Mouse (Mus musculus) liver, adult (tissue): ENCODE results near the gene Trim13.

Source experiments
- GATA4 ChIP-seq: IDR thresholded peaks from 2 replicates; pipeline ENCODE4 v1.6.1; 2014; ENCODE audit warnings: mild to moderate bottlenecking, low read length; ENCODE audit not compliant: insufficient replicate concordance

The Trim13 gene

DNA sequence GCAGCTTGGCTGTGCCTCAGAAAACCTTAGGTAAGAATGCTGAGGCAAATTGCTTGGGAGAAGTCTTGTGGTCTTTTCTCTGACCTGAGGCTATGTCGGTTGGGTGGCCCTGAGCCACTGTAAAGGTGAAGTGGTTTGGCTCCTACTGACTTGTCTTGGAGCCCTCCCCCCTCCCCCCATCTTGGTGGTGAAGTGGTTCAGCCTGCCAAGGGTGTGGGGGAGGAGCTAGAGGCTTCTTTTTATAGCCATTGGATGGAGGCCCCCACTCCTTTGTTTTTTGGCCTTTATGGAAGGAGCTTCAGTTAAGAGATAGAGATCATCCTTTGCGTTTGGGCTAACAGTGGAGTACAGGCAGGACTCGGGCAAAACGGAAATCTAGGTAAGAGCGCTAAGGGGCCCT, at the start of gene Trim13:
TSS of gene Trim13 (plus strand) at position 280 of the 400 bp plus-strand sequence.
- no peak for TF ChIP-seq GATA4

DNA sequence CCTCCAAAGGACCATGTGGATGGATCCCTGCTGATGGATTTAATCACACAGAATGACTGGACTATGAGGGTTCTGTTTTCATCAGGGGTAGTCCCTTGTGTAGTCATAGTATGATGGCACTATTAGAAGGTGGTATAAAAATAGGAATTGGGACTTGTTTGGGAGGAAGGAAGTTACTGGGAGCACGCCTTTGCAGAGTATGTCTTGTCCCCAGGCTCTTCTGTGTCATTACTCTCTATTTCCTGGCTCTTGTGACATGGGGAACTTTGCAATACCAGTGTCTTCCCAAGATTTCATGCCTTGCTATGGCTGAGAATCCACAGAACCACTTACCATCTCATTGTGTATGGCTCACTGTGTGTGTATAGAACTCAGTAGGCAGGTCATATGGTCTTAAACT, 49.4 kb upstream of the Trim13 start:
- no peak for TF ChIP-seq GATA4

DNA sequence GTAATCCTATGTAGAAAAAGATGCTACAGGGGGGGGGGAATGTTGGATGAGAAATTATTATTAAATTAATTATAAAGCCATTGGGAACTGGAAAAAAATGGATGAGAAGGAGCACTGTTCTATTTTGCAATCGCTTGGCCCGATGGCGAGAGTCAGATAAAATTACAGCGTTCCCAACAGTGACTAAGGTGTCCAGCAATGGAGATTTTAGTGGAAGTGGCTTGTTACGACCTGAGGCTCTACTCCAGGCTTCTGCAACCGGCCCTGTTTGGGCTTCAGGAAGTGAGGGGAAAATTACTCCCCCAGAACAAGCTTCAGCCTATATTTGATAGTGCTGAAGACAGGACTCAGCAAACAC, 42.1 kb upstream of the Trim13 start:
- no peak for TF ChIP-seq GATA4

DNA sequence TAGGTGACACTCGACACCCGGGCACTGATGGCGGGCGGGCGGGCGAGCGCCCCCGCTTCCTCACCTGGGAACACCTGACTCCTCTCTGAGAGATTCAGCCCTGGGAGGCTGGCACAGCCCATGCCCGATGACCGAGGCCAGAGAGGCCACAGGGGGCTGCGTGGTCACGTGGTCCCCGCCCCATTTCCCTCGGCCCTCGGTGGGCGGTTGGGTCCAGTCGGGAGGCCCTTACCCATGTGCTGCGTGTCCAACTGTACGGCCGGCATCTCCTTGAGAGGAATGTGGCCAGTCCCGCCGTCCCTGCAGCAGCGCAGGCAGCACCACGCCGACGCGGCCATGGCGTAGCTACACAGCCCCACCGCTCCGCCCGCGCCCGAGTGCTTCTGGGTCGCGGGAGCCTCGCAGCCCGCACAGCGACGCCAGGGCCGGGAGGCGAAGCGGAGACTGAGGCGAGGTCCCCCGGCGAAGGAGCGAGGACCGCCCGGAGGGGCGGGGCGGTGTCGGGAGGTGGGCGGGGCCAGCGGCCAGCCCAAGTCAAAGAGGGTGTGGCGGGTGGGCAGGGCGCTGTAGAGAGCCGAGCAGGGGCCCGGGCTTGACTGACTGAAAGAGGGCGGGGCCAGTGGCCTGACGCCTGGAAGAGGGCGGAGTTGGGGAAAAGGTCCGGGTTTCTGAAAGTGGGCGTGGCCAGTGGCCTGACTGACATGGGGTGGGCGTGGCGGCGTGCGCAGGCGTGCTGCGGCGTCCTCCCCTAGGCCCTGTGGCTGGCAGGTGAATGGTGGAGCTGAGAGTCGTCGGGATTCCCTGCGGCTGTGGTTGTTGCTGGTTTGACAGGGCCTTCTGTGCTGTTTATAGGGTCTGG, 41.5 kb upstream of the Trim13 start, which contains the start of gene Spryd7:
TSS of gene Spryd7 (minus strand) at position 598 of the 859 bp plus-strand sequence.
- TF ChIP-seq GATA4, result no peak

DNA sequence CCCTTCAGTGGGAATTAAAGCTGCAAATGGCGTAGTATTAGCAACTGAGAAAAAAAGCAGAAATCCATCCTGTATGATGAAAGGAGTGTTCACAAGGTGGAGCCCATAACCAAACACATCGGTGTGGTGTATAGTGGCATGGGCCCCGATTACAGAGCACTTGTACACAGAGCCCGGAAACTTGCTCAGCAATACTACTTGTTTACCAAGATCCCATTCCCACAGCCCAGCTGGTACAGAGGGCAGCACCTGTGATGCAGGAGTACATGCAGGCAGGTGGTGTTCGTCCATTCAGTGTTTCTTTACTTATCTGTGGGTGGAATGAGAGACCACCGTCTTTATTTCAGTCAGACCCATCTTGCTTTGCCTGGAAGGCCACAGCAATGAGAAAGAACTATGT, 39.1 kb upstream of the Trim13 start:
- no peak for TF ChIP-seq GATA4

DNA sequence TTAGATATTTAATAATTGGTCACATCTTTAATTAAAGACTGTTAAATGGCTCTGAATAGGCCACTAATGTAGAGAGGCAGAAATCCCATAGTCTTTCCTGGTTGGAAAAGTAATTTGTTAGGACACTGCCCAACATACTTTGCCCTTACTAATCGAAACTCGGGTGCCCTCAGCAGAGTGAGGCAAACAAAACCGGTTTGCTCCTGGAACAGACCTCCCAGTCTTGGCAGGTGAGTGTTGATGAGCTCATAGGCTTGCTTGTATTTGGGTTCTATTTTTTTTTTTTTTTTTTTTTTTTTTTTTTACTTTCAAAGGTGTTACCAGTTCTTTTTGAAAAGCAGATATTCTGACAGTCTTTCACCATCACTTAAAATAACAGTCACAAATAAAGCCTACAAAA, 38.2 kb upstream of the Trim13 start:
- no peak for TF ChIP-seq GATA4

DNA sequence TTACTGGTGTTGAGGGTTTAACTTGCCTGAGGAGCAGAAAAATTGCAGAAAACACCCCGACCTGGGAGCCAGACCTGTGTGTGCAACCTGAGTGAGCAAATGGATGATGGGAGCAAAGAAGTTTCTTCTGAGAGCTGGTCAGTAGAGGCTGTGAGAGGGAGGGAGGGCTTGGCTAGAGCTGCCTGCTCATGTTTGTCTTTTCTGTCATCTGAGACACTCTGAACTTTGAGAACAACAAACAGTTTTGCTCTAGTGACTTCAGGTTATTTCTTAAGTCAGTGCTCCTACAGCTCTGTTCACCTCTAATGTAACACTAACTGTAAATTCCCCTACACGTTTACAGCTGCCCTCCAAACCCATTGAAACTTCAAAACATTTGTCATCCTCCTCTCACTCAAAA, 28.7 kb upstream of the Trim13 start:
- no peak for TF ChIP-seq GATA4

DNA sequence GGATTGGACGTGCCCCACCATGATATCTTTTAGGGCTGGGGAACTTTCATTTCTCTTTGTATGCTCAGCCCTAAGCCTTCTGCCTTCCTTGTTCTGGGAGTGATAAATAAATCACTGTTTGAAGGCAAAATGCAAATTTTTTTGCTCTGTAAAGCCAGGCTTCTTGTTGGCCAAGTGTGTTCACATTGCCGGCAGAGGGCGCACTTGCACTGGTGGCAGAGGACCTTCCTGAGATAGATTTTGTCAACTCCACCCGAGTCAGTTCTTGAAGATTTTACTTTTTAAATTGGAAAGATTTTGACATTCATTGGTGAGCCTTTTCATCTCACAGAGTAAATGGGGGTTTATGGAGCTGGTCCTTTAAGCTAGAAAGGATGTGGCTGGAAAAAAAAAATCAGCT, 26.7 kb upstream of the Trim13 start:
- no peak for TF ChIP-seq GATA4

DNA sequence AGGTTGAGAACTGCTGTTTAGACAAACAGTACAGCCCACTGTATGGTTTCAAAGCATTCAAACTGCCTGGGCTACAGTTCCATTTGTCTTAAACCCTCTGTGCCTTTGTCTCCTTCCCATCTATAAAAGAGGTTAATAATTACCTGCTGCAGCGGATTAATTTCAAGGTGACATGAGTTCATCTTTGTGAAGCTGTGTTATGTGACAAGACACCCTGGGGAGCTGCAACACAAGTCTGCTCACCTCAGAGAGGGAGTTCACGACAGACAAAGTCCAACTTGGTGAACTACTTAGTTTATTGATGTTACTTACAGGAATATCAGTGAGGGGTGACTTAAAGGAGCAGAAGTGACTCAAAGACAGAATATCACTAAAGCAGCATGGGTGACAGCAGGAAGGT, 25.9 kb upstream of the Trim13 start:
- no peak for TF ChIP-seq GATA4

DNA sequence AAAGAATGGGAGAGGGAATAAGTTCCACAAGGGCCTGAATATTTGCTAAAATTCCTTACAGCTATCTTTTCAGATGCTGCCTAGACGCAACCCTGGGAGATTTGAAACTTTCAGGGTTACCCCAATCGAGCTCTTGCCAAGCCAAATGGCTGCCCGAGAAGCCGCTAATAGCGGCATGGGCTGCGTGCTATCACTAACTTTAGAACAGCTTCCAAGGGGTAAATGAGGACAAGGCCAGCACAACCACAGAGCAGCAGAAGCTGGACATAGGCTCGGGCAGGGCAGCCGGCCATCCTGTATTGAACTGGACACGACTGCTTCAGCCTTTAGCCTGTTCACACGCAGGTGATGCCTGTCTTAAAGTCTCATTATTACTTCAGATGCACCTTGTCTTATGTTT, 23.0 kb upstream of the Trim13 start:
- TF ChIP-seq GATA4, result no peak

DNA sequence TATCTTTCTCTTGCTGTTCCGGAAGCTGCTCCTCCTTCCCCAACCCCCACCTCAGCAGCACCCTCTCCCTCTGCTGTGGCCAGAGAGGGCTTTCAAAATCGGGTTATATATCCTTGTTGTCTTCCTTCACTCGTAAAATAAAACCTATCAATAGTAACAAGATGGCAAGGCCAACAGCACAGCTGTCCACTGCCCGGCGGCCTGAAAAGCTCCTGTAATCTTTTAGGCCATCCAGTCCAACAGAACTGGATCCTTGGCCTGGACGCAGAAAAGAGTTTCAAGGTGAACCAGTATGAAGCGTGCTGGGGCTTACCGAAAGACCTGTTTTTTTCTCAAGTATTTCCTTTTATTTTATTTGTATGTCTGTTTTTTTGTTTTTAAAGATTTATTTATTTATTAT, 22.1 kb upstream of the Trim13 start:
- TF ChIP-seq GATA4, result no peak

DNA sequence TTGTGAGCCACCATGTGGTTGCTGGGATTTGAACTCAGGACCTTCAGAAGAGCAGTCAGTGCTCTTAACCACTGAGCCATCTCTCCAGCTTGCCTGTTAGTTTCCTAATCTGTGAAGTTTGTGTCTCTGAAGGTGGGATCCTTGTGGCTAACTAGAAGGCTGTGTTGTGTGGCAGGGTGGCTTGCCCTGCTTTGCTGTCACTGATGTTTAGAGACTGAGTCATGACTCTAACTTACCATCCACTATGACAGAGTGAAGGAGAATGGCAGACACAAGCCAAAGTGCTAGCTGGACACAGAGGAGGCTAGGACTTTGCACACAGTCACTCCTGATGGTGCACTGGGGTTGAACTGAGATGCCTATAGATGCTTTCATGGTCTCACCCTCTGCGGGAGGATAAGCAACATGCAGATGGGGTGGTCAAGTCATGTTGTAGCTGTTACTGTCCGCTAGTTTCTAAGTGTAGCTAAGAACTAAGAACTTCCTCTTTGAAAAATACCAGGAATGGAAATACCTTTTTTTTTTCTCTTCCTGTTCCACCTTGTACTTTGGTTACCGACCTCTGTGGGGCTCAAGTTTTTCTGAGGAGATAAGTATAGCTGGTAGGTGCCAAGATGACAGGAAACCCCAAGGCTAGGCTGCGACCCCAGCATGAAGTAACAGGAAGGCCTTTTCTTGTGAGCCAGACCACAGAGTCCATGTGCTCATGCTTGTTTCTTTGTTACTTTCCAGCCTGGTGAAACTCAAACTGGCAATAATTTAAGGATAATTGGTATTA, 8.6 kb upstream of the Trim13 start:
- TF ChIP-seq GATA4, result no peak

DNA sequence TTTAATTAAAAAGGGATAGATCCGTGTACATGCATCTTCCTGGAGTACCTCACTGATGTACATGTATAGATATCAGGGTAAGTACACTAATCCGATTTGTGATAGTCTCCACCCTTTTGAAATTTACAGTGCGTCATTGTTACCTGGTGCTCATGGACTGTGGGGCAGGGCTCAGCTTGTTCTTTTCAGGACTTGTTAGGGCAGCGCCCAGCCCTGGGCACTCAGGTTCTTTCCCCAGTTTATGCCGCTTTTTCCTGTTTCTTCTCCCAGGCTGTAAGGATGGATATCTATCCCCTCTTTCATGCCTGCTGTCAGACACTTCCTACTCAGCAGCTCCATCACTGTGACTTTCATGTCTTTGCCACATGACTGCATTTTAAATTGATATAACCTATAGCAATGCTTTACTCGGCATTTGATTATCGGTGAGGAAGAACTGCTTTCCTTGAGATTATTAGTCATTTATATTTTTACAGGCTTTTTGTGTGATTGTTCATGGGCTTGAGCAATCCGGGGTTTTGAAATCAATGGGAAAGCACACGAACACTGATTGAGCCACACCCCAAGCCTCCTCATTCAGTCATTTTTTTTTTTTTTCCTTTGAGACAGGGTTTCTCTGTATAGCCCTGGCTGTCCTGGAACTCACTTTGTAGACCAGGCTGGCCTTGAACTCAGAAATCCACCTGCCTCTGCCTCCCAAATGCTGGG, 1.2 kb upstream of the Trim13 start:
- TF ChIP-seq GATA4, result no peak

DNA sequence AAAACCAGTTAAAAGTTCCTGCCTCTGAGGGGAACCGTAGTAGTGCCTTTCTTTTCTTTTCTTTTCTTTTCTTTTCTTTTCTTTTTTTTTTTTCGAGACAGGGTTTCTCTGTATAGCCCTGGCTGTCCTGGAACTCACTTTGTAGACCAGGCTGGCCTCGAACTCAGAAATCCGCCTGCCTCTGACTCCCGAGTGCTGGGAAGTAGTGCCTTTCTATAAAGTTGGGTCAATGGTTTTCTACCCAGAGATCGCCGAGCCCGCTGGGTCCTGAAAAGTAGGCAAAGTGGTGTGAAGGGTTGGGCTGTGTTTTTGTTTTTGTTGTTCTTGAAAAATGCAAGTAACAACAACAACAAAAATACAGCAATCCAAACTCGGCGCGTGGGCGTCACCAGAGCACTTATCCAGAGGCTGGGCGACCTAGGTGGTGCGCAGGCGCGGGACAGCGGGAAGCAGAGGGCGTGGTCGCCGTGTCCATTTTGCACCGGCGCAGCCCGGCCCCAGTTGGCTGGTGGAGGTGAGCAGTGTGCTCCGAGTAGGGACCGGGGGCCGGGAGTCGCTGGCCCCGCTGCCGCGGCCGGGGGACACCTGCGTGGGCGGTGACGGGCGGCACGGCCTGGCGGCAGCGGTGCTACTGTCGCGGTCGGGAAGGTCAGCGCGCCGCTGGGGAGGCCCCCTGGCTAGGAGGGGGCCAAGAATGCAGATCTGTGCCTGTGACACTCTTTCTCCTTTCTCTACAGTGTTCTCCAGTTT, 1.2 kb downstream of the Trim13 start:
- no peak for TF ChIP-seq GATA4

DNA sequence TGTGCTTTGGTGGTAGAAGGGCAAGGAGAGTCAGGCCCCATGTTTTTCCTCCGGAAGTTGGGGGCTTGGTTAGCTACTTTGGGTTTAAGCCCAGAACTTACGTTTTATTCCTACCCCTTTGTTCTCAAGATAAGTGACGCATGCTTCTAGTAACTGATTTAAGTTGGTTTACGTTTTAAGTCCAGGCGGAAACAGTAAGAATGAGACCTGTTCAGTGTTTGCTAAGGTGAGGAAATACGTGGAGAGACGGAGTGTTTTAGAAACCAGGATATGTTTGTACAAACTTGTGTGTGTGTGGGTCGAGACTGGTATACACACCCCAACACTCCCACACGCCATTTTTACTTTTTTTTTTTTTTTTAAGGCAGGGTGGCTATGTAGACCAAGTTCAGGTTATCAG, 3.3 kb downstream of the Trim13 start:
- TF ChIP-seq GATA4, result no peak
